Mouse (Mus musculus): ENCODE data around the gene Cib2. TPM values are rescaled to one million over a fixed set of nuclear protein-coding genes. Genes with fewer than 3 reads are reported as not detected.

The Cib2 gene
- polyA plus RNA-seq, 1 experiment, result 1.9 TPM

GRCm38 (mm10) chr9:54502111-54502495 is 57.9 kb downstream of the Cib2 start:
- no peak overlapping the region for H3K4me3 ChIP-seq (ENCODE audit: insufficient read depth, poor library complexity, severe bottlenecking)
- no peaks in the 10 kb centered on the region for H3K36me3 ChIP-seq (ENCODE audit: control insufficient read depth, insufficient read depth)
- peak overlapping the region; percentile 47 for H3ac ChIP-seq (ENCODE audit: control insufficient read depth, insufficient read length, low read depth)
- H3K27me3 ChIP-seq (ENCODE audit: control insufficient read depth, insufficient read depth, insufficient read length), result peaks cover 33% of the 10 kb centered on the region
- TF ChIP-seq MAX (IDR thresholded peaks at IDR 0.05), result no peak
- TF ChIP-seq CTCF (IDR thresholded peaks at IDR 0.05; ENCODE audit: control insufficient read depth, insufficient read depth, insufficient read length), result no peak
- no peak for TF ChIP-seq CEBPB (IDR thresholded peaks at IDR 0.05; ENCODE audit: low read depth)
- TF ChIP-seq MYOG (IDR thresholded peaks at IDR 0.05; ENCODE audit: control insufficient read depth, extremely low read depth, insufficient read length), result no peak
- TF ChIP-seq USF1 (IDR thresholded peaks at IDR 0.05; ENCODE audit: low read depth), result no peak
- no peak for TF ChIP-seq MYOD1 (IDR thresholded peaks at IDR 0.05; ENCODE audit: control insufficient read depth, insufficient read length, low read depth)
- no peak for TF ChIP-seq FOSL1 (IDR thresholded peaks at IDR 0.05; ENCODE audit: insufficient read depth, low read length, poor library complexity, severe bottlenecking)
- no peaks in the 10 kb centered on the region for H3K79me3 ChIP-seq (ENCODE audit: low read depth)
- H3K79me2 ChIP-seq (ENCODE audit: control insufficient read depth, insufficient read depth), result no peaks in the 10 kb centered on the region

- Histone ChIP-seq H3K36me3 (ENCODE audit: control insufficient read depth, insufficient read depth) (no peaks in the 10 kb centered on the region), H3K4me3 (ENCODE audit: insufficient read depth, poor library complexity, severe bottlenecking) (peak within 1 kb of the TSS; percentile 29), H3ac (ENCODE audit: control insufficient read depth, insufficient read length, low read depth) (peak within 1 kb of the TSS; percentile 82), H3K79me2 (ENCODE audit: control insufficient read depth, insufficient read depth) (no peaks in the 10 kb centered on the region), H3K79me3 (ENCODE audit: low read depth) (no peaks in the 10 kb centered on the region), H3K27me3 (ENCODE audit: control insufficient read depth, insufficient read depth, insufficient read length) (peaks cover 33% of the 10 kb centered on the region)
- TF ChIP-seq MYOD1 (IDR thresholded peaks at IDR 0.05; ENCODE audit: control insufficient read depth, insufficient read length, low read depth) (no peak), MAX (IDR thresholded peaks at IDR 0.05) (no peak), USF1 (IDR thresholded peaks at IDR 0.05; ENCODE audit: low read depth) (no peak), MYOG (IDR thresholded peaks at IDR 0.05; ENCODE audit: control insufficient read depth, extremely low read depth, insufficient read length) (no peak), CTCF (IDR thresholded peaks at IDR 0.05; ENCODE audit: control insufficient read depth, insufficient read depth, insufficient read length) (no peak), CEBPB (IDR thresholded peaks at IDR 0.05; ENCODE audit: low read depth) (no peak), FOSL1 (IDR thresholded peaks at IDR 0.05; ENCODE audit: insufficient read depth, low read length, poor library complexity, severe bottlenecking) (no peak)
Measured at GRCm38 (mm10) chr9:54501453-54502110, 58.4 kb downstream of the Cib2 start, which contains the start of gene Dmxl2. Gene Dmxl2, minus strand, starts transcription at chr9:54501626.

GRCm38 (mm10) chr9:54500832-54501452 is 59.1 kb downstream of the Cib2 start:
- TF ChIP-seq FOSL1 (IDR thresholded peaks at IDR 0.05; ENCODE audit: insufficient read depth, low read length, poor library complexity, severe bottlenecking) (no peak), MAX (IDR thresholded peaks at IDR 0.05) (no peak), MYOD1 (IDR thresholded peaks at IDR 0.05; ENCODE audit: control insufficient read depth, insufficient read length, low read depth) (no peak)
- H3K79me3 ChIP-seq (ENCODE audit: low read depth), result no peaks in the 10 kb centered on the region
- H3K27me3 ChIP-seq (ENCODE audit: control insufficient read depth, insufficient read depth, insufficient read length), result peaks cover 33% of the 10 kb centered on the region
- H3ac ChIP-seq (ENCODE audit: control insufficient read depth, insufficient read length, low read depth), result peak overlapping the region; percentile 82
- peak overlapping the region; percentile 29 for H3K4me3 ChIP-seq (ENCODE audit: insufficient read depth, poor library complexity, severe bottlenecking)
- H3K79me2 ChIP-seq (ENCODE audit: control insufficient read depth, insufficient read depth), result no peaks in the 10 kb centered on the region
- no peaks in the 10 kb centered on the region for H3K36me3 ChIP-seq (ENCODE audit: control insufficient read depth, insufficient read depth)

- H3K36me3 ChIP-seq (ENCODE audit: control insufficient read depth, insufficient read depth), result no peaks in the 10 kb centered on the region
Measured at GRCm38 (mm10) chr9:54499791-54500190, 60.2 kb downstream of the Cib2 start.

GRCm38 (mm10) chr9:54499291-54499690 is 60.7 kb downstream of the Cib2 start:
- Histone ChIP-seq H3ac (ENCODE audit: control insufficient read depth, insufficient read length, low read depth) (no peak overlapping the region), H3K36me3 (ENCODE audit: control insufficient read depth, insufficient read depth) (no peaks in the 10 kb centered on the region)

More at GRCm38 (mm10) chr9:54499791-54500190, 60.2 kb downstream of the Cib2 start:
- Histone ChIP-seq H3K4me3 (ENCODE audit: insufficient read depth, poor library complexity, severe bottlenecking) (no peak overlapping the region), H3K79me3 (ENCODE audit: low read depth) (no peaks in the 10 kb centered on the region), H3ac (ENCODE audit: control insufficient read depth, insufficient read length, low read depth) (no peak overlapping the region), H3K27me3 (ENCODE audit: control insufficient read depth, insufficient read depth, insufficient read length) (peaks cover 30% of the 10 kb centered on the region), H3K79me2 (ENCODE audit: control insufficient read depth, insufficient read depth) (no peaks in the 10 kb centered on the region)
- TF ChIP-seq MYOD1 (IDR thresholded peaks at IDR 0.05; ENCODE audit: control insufficient read depth, insufficient read length, low read depth) (no peak), CEBPB (IDR thresholded peaks at IDR 0.05; ENCODE audit: low read depth) (no peak), FOSL1 (IDR thresholded peaks at IDR 0.05; ENCODE audit: insufficient read depth, low read length, poor library complexity, severe bottlenecking) (no peak), MYOG (IDR thresholded peaks at IDR 0.05; ENCODE audit: control insufficient read depth, extremely low read depth, insufficient read length) (no peak), USF1 (IDR thresholded peaks at IDR 0.05; ENCODE audit: low read depth) (no peak)

More at GRCm38 (mm10) chr9:54499291-54499690, 60.7 kb downstream of the Cib2 start:
- Histone ChIP-seq H3K79me3 (ENCODE audit: low read depth) (no peaks in the 10 kb centered on the region), H3K79me2 (ENCODE audit: control insufficient read depth, insufficient read depth) (no peaks in the 10 kb centered on the region), H3K27me3 (ENCODE audit: control insufficient read depth, insufficient read depth, insufficient read length) (peaks cover 31% of the 10 kb centered on the region), H3K4me3 (ENCODE audit: insufficient read depth, poor library complexity, severe bottlenecking) (no peak overlapping the region)
- no peak for TF ChIP-seq CEBPB (IDR thresholded peaks at IDR 0.05; ENCODE audit: low read depth)
- TF ChIP-seq USF1 (IDR thresholded peaks at IDR 0.05; ENCODE audit: low read depth), result no peak
- no peak for TF ChIP-seq FOSL1 (IDR thresholded peaks at IDR 0.05; ENCODE audit: insufficient read depth, low read length, poor library complexity, severe bottlenecking)
- no peak for TF ChIP-seq MAX (IDR thresholded peaks at IDR 0.05)
- no peak for TF ChIP-seq MYOG (IDR thresholded peaks at IDR 0.05; ENCODE audit: control insufficient read depth, extremely low read depth, insufficient read length)
- no peak for TF ChIP-seq MYOD1 (IDR thresholded peaks at IDR 0.05; ENCODE audit: control insufficient read depth, insufficient read length, low read depth)
- no peak for TF ChIP-seq CTCF (IDR thresholded peaks at IDR 0.05; ENCODE audit: control insufficient read depth, insufficient read depth, insufficient read length)

Other genes starting within 250 kb of the Cib2 start
- gene Dmxl2, start 58.6 kb downstream of the Cib2 start, polyA plus RNA-seq (2012; fragmentation: generic; extraction: Trizol), result 0.25 TPM
- gene Sh2d7, start 21.2 kb downstream of the Cib2 start, polyA plus RNA-seq (2012; fragmentation: generic; extraction: Trizol), result 0.01 TPM
- 84.4 TPM for gene Idh3a, start 26.1 kb upstream of the Cib2 start, polyA plus RNA-seq (2012; fragmentation: generic; extraction: Trizol)
- gene Acsbg1, start 101.7 kb upstream of the Cib2 start, polyA plus RNA-seq (2012; fragmentation: generic; extraction: Trizol), result 36.6 TPM
- 7.1 TPM for gene Dnaja4, start 138.7 kb upstream of the Cib2 start, polyA plus RNA-seq (2012; fragmentation: generic; extraction: Trizol)
- gene Wdr61, start 174.3 kb upstream of the Cib2 start, polyA plus RNA-seq (2012; fragmentation: generic; extraction: Trizol), result 55.9 TPM
- gene Crabp1, start 204.5 kb upstream of the Cib2 start, polyA plus RNA-seq (2012; fragmentation: generic; extraction: Trizol), result not detected